Mouse (Mus musculus) layer of hippocampus, postnatal 10 days (tissue): ENCODE results near the gene Ddit4. TPM values are rescaled to one million over a fixed set of nuclear protein-coding genes. Genes with fewer than 3 reads are reported as not detected.

Source experiments
- DNase-seq, 2 experiments: peaks; one replicate each; pipeline ENCODE4 v3.0.0; 2021; ENCODE audit warnings: low spot score in 2 of 2
- total RNA-seq, 2 experiments: library from RNA; stranded (reverse); gene quantifications; 2 replicates each; pipeline ENCODE4 v1.2.3; 2021

Ddit4 gene
- total RNA-seq, 2 experiments from 2014 or later = 73.6 to 94.2 TPM

DNA sequence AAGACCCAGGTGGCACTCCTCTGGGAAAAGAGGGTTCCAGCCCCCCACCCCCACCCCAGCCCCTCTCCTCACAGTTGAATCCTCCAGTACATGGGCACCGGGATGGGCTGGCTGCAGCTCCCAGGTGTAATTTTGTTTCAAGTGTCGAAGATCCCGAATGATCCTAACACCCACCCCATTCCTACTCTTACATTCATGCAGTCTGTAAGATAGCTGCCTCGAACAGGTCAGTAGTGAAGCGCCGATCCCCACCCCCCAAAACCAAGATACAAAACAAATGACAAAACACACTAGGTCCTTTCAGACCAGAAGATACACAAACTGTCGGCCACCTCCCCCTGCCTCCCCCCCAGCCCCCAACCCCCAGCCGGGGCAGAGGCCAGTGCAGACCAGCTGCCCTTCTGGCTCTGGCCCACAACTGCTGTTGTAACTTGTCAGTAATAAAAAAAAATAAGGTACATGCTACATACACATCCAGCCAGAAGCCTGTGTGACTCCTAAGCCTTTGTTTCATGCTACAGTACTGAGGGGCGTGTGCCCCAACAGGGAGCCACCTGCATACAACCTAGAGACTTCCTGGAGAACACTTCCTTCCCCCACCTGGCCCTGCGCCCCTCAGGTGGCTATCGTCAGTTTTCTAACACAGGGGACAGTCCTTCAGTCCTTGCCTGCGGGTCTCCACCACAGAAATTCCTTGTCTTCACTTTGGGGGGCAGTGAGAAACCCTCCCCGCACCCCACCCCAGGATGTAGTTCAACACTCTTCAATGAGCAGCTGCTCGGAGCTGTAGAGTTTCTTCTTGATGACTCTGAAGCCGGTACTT is 1.6 kb downstream of the Ddit4 start:
- DNase-seq = no peak

DNA sequence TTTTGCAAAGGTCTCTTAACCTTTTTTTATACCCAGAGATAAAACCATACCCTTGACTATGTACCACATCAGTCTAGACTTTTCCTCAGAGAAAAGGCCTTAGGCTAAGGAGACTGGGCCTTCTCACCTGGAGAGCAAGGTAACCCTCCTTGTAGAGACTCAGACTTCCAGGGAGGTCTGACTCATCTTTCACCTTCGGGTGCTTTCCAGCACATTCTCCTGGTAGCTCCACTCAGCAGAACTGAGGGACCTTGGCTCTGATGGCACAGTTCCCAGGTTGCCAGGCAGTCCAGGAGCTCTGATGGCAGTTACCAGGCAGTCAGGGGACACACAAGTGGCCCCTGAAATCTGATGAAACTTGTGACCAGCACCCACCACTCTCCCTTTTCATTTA is 2.4 kb downstream of the Ddit4 start:
- peak in 1 of 2 experiments; percentile 38 for DNase-seq

DNA sequence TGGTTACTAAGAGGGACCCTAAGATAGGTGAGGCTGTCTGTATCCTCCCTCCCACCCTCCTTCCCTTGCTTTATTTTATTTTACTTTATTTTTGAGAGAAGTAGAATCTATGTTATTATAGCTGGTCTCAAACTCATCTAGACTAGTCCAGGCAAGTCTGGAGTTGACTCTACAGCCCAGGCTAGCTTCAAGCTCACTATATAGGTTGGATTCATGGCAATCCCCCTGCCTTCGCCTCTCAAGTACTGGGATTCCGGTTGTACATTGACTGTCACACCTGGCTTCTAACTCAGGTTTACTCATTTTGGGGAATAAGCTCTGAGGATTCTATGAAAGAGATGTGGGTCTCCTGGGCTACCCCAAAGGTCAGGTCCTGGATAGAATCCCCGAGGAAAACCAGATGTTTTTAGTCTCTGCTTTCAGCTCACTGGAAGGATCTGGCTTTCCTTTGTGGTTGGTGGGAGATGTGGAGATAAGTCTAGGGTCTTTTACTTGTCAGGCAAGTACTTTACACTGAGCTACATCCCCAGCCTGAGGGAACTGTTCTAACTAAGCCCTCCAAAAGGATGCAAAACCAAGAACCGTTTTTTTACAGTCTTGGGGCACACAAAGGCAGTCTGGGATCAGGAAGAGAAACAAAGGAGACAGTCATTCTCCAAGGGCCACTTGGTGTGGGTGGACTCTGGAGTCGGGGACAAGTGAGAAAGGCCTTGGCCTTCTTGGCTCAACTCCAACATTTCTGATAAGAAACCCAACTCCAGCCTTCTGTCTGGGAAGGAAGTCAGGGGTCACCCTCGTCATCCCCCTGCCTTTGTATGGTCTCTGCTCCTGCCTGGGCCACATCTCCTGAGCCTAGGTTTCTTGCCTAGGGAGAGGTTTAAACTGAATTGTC is 3.0 kb downstream of the Ddit4 start:
- peak in 1 of 2 experiments; percentile 30 for DNase-seq

- DNase-seq = no peak
Measured at GRCm38 (mm10) chr10:59947296-59948073, 4.1 kb downstream of the Ddit4 start.

GRCm38 (mm10) chr10:59946362-59946761 is 5.3 kb downstream of the Ddit4 start:
- DNase-seq = no peak

GRCm38 (mm10) chr10:59945416-59945815 is 6.2 kb downstream of the Ddit4 start:
- no peak for DNase-seq

DNA sequence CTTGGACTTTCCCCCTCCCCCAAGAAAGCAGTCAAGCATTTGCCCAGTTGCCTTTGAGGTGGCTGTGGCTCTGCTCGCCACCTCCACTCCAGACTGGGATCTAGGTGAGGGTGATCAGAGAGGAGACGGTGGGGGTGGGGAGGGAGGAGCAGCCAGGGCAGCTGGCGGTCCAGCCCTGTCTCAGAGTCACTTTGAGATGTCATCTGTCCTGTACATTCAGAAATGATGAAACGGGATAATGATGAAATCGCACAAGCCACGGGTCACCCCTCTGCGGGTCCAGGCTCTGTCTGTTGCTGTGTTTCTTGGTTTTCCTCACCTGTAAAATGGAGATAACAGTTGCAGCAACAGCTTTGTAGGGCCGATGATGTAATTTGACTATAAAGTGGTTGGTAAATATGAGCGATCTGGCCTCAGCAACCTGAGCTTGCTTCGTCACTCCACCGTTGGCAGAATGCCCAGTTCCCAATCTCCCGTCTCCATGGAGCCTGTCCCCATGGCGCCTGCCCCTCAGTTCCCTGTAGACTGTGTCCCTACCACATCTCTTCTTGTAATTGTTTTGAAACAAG is 8.1 kb downstream of the Ddit4 start:
- DNase-seq = peak; percentile 83 to 86

- DNase-seq = peak; percentile 67 to 74
Measured at GRCm38 (mm10) chr10:59942847-59943420, 8.7 kb downstream of the Ddit4 start.

DNA sequence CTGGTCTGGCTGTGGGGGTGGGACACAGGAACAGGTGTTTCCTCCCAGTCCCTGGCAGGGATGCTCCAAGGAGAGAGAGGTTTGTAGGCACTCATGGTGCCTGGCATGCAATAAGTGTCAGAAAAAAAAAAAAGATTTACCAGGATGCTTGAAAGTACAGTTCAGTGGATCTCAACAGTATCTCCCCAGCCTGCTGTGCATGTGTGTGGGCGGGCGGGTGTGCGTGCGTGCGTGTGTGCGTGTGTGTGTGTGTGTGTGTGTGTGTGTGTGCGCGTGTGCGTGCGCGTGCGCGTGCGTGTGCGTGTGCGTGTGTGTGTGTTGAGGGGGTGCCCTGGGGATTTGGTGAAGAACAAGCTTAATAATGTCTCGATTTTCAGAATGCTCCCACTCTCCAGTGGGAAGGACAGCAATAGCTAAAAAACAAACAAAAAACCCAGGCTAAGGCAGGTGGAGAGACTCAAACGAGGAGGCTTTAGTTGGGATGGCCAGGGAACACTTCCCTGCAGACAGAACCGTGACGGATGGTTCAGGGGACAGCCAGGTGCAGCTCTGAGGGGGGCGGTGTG is 9.3 kb downstream of the Ddit4 start:
- peak in 1 of 2 experiments; percentile 44 for DNase-seq

- no peak for DNase-seq
Measured at GRCm38 (mm10) chr10:59939081-59939480, 12.6 kb downstream of the Ddit4 start.

- DNase-seq = no peak
Measured at GRCm38 (mm10) chr10:59938662-59939061, 13.0 kb downstream of the Ddit4 start.

GRCm38 (mm10) chr10:59936058-59936856 is 15.4 kb downstream of the Ddit4 start:
- no peak for DNase-seq

- DNase-seq = no peak
Measured at GRCm38 (mm10) chr10:59934039-59934438, 17.6 kb downstream of the Ddit4 start.

DNA sequence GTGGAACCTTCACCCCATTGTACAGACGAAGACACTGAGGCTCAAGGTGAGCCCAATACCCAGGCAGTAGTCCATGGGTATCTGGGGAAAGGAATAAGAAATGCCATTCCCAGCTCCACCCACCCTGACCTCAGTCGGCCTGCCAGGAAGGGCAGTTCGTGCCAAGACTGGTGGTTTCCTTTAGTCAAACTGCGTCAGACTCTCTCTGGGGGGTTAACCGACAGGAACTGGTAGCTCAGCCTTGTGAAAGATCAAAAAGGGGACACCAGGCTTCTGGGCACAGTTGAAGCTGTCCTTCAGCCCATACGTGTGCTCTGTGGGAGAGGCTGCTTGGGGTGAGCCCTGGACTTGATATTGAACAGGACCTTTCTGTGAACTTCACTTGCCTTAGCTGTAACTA is 19.1 kb downstream of the Ddit4 start:
- DNase-seq = no peak

DNA sequence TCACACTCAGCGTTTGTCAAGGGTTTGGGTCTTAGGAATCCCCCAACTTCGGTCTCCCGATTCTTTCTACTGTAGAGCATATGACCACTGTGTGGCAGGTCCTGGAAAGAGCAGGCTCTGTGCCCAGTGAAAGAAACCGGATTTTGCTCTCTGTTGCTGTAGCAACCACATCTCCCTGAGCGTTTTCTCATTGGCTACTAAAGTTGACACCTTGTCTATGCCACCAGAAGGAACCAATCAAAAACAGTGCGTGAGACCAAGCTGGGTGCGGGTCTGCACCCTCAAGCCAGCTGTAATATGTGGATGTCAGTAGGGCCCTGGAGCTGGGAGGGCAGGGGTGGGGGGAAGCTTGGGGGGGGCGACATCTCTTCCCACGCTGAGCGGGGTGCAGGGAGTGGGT is 20.6 kb downstream of the Ddit4 start:
- DNase-seq = no peak

DNA sequence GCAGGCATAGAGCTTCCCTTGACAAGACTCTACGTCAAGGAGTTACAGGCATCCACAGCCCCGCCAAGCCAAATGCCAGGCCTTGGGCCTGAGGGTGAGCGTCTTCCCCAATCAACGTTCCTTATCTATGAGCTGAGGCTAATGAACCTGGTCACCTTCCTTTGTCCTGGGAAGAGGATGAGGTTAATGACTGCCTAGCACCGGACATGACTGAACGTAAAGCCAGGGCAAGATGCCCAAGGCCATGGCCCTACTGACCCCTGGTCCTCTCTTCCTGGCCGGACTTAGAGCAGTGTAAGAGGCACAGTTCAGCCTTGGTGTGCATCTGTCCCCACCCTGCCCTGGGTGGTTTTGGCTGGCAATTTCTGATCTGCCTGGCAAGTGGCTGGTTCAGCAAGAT is 22.4 kb downstream of the Ddit4 start:
- no peak for DNase-seq

- DNase-seq = peak in 1 of 2 experiments; percentile 30
Measured at GRCm38 (mm10) chr10:59924305-59924704, 27.3 kb downstream of the Ddit4 start.

DNA sequence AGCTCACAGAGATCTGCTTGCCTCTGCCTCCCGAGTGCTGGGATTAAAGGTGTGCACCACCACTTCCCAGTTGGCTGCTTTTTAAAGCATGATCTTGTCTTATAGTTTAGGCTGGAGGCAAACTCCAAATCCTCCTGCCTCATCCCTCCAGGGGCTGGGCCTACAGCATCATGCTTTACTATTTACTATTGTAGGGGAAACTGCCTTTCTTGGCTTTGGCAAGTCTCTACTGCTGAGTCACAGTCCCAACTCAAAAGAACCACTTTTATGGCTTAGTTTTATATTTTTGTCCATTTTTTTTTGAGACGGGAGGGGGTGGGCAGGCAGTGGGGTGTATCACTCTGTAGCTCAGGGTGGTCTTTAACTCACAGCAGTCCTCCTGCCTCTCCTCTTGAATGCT is 28.1 kb downstream of the Ddit4 start:
- no peak for DNase-seq
